Comparison of ENCODE assay signal across 9 mouse cellular contexts in genomic region chr5:137532131-137532807, GRCm38 (mm10). TPM values are rescaled to one million over a fixed set of nuclear protein-coding genes. Genes with fewer than 3 reads are reported as not detected.
DNase-seq lines count a peak whose midpoint lies in the region; ATAC-seq and TF ChIP-seq lines count a peak whose summit lies in the region.
"Had no signal": no experiment of that assay in that cellular context is flagged by ENCODE, and none has a peak within 500 bp of the region (broad histone marks: within the 10 kb centered on the region; RNA-seq: fewer than 3 reads in every experiment).

No protein-coding gene starts in this region.

- no peak for TF ChIP-seq RAD21 in MEL (IDR thresholded peaks at IDR 0.05; ENCODE audit: low read depth, low read length)

- peak overlapping the region; percentile 78 to 99 for H3K4me3 ChIP-seq in MEL (ENCODE audit: control insufficient read depth in 1 of 2, insufficient read depth in 1 of 2, low read depth in 2 of 2, low read length in 2 of 2)
- H3K4me3 ChIP-seq in embryonic facial prominence, embryonic 11.5 days (ENCODE audit: low read depth, low read length) = peak overlapping the region; percentile 84
- H3K4me3 ChIP-seq in hindbrain, embryonic 15.5 days = peak overlapping the region; percentile 76

- TF ChIP-seq POLR2A in MEL (IDR thresholded peaks at IDR 0.05; ENCODE audit: control insufficient read depth in 1 of 2, insufficient read depth in 1 of 2, low read depth in 1 of 2, low read length in 2 of 2, poor library complexity in 1 of 2) = no peak

- no peak for TF ChIP-seq EP300 in MEL (IDR thresholded peaks at IDR 0.05; ENCODE audit: low read depth in 1 of 2, low read length in 2 of 2)

- no peaks in the 10 kb centered on the region for H3K9me3 ChIP-seq in MEL (replicated peaks; ENCODE audit: insufficient read depth, low read length)
- no peaks in the 10 kb centered on the region for H3K9me3 ChIP-seq in embryonic facial prominence, embryonic 11.5 days (replicated peaks; ENCODE audit: control insufficient read depth, low read length)
- H3K9me3 ChIP-seq in hindbrain, embryonic 15.5 days = no peaks in the 10 kb centered on the region

- peak; percentile 51 to 52 for DNase-seq in layer of hippocampus, postnatal 10 days (ENCODE audit: low spot score in 2 of 2)
- DNase-seq in layer of hippocampus, adult 11-12 months (ENCODE audit: low spot score) = no peak
- DNase-seq in MEL (ENCODE audit: low read depth, low spot score) = peak; percentile 63
- no peak for DNase-seq in embryonic facial prominence, embryonic 11.5 days (ENCODE audit: low spot score)
- peak; percentile 39 for DNase-seq in lung, postnatal 10 days
- peak; percentile 53 for DNase-seq in thymus, postnatal 4 days
- DNase-seq in adrenal gland, postnatal 25 days = no peak

- peak overlapping the region; percentile 89 for H3K27ac ChIP-seq in MEL (ENCODE audit: control insufficient read depth, low read depth, low read length)
- peak overlapping the region; percentile 84 for H3K27ac ChIP-seq in embryonic facial prominence, embryonic 11.5 days (replicated peaks; ENCODE audit: low read depth, low read length)
- H3K27ac ChIP-seq in hindbrain, embryonic 15.5 days (replicated peaks) = peak overlapping the region; percentile 97

- peak overlapping the region; percentile 98 for H3K9ac ChIP-seq in MEL (ENCODE audit: control insufficient read depth, low read depth, low read length, poor library complexity, severe bottlenecking)
- H3K9ac ChIP-seq in embryonic facial prominence, embryonic 11.5 days (replicated peaks; ENCODE audit: low read length) = peak overlapping the region; percentile 87
- H3K9ac ChIP-seq in hindbrain, embryonic 15.5 days = peak overlapping the region; percentile 95

- peaks cover under 1 to 6% of the 10 kb centered on the region in 2 experiments for H3K36me3 ChIP-seq in MEL (ENCODE audit: control insufficient read depth in 1 of 2, insufficient read depth in 2 of 2, low read length in 2 of 2)
- peaks cover 15% of the 10 kb centered on the region for H3K36me3 ChIP-seq in embryonic facial prominence, embryonic 11.5 days (replicated peaks; ENCODE audit: control insufficient read depth, insufficient read depth, low read depth, low read length)
- peaks cover 20% of the 10 kb centered on the region for H3K36me3 ChIP-seq in hindbrain, embryonic 15.5 days

- peaks cover 28% of the 10 kb centered on the region for H3K79me2 ChIP-seq in MEL (ENCODE audit: control insufficient read depth, insufficient read depth, low read length, poor library complexity)

- no peaks in the 10 kb centered on the region for H3K27me3 ChIP-seq in MEL (ENCODE audit: control insufficient read depth in 1 of 2, insufficient read depth in 2 of 2, low read length in 2 of 2)
- H3K27me3 ChIP-seq in embryonic facial prominence, embryonic 11.5 days (ENCODE audit: control insufficient read depth, insufficient read depth, low read length) = no peaks in the 10 kb centered on the region
- H3K27me3 ChIP-seq in hindbrain, embryonic 15.5 days = no peaks in the 10 kb centered on the region

- no peak for TF ChIP-seq CTCF in MEL (IDR thresholded peaks at IDR 0.05 in 2 of 3, conservative IDR thresholded peaks at IDR 0.05 in 1 of 3; ENCODE audit: control insufficient read depth in 1 of 3, insufficient read depth in 1 of 3, low read depth in 2 of 3, low read length in 3 of 3, poor library complexity in 1 of 3, severe bottlenecking in 1 of 3)

- H3K4me1 ChIP-seq in MEL (ENCODE audit: control insufficient read depth in 1 of 2, insufficient read depth in 2 of 2, low read length in 2 of 2) = peaks cover 4 to 5% of the 10 kb centered on the region in 2 experiments; a peak in 1 of 4 replicates
- H3K4me1 ChIP-seq in embryonic facial prominence, embryonic 11.5 days (ENCODE audit: control insufficient read depth, insufficient read depth, low read length) = peaks cover 3% of the 10 kb centered on the region; the same call in 1 of the 2 replicates
- H3K4me1 ChIP-seq in hindbrain, embryonic 15.5 days (replicated peaks) = peaks cover 30% of the 10 kb centered on the region

- no peak for ATAC-seq in embryonic facial prominence, embryonic 11.5 days (replicated peaks; ENCODE audit: insufficient number of reproducible peaks, low FRiP score, low TSS enrichment, low read depth)
- 0 out of 2 replicates have a peak, but pooled peaks have one; percentile 4 for ATAC-seq in hindbrain, embryonic 15.5 days (ENCODE audit: low FRiP score, low read depth)

- H3K4me2 ChIP-seq in embryonic facial prominence, embryonic 11.5 days (ENCODE audit: low read depth, low read length) = peak overlapping the region; percentile 89
- H3K4me2 ChIP-seq in hindbrain, embryonic 15.5 days = peak overlapping the region; percentile 82

- under 1% methylated on average over 19 of the region's 19 CpGs for WGBS in embryonic facial prominence, embryonic 11.5 days
- WGBS in hindbrain, embryonic 15.5 days = under 1% methylated on average over 19 of the region's 19 CpGs

TF ChIP-seq in MEL, 35 proteins besides CTCF, POLR2A, EP300 and RAD21:
- peak; percentile 67 for TF ChIP-seq SIN3A (IDR thresholded peaks at IDR 0.05; ENCODE audit: low read length)
- TF ChIP-seq MAZ (IDR thresholded peaks at IDR 0.05; ENCODE audit: low read depth, low read length) = 0 out of 2 replicates have a peak, but pooled peaks have one; percentile 37
- TF ChIP-seq GABPA (IDR thresholded peaks at IDR 0.05; ENCODE audit: low read depth, low read length) = no peak
TF ChIP-seq in MEL: peak in this region for 2.

RNA-seq across cellular contexts. Expression of gene Epo, which starts 0.8 kb away (rescaled TPM):
- not detected for total RNA-seq in layer of hippocampus, postnatal 10 days (2021)
- total RNA-seq in MEL (2012; rRNA removed) = not detected in 2 replicates
- polyA plus RNA-seq in MEL (2012; ENCODE audit: insufficient read depth in 1 of 2, insufficient read length in 2 of 2, low read depth in 1 of 2, low replicate concordance in 2 of 2, missing spikeins in 1 of 2) = not detected
- 0.63 and 0.95 TPM in 2 replicates for polyA plus RNA-seq in embryonic facial prominence, embryonic 11.5 days (2014; fragmentation: Nextera tagmentation; extraction: Ambion mirVana)
- not detected in 2 replicates for polyA plus RNA-seq in hindbrain, embryonic 15.5 days (2015; fragmentation: Nextera tagmentation; extraction: Ambion mirVana)
- total RNA-seq in adrenal gland, postnatal 25 days (2021) = not detected in 2 replicates
- total RNA-seq: neutrophil, adult 5-6 weeks had no signal

RNA-seq across cellular contexts. Expression of gene Gnb2, which starts 1.0 kb away (rescaled TPM):
- total RNA-seq in layer of hippocampus, postnatal 10 days (2021) = 100 to 1,000 TPM; 874 to 885 TPM
- total RNA-seq in MEL (2012; rRNA removed) = 531 and 548 TPM in 2 replicates
- polyA plus RNA-seq in MEL (2012; ENCODE audit: insufficient read depth in 1 of 2, insufficient read length in 2 of 2, low read depth in 1 of 2, low replicate concordance in 2 of 2, missing spikeins in 1 of 2) = 100 to 1,000 TPM in 1 of 2 experiments, not detected in 1; 550 TPM
- 352 and 367 TPM in 2 replicates for polyA plus RNA-seq in embryonic facial prominence, embryonic 11.5 days (2014; fragmentation: Nextera tagmentation; extraction: Ambion mirVana)
- polyA plus RNA-seq in hindbrain, embryonic 15.5 days (2015; fragmentation: Nextera tagmentation; extraction: Ambion mirVana) = 516 and 544 TPM in 2 replicates
- total RNA-seq in adrenal gland, postnatal 25 days (2021) = 580 and 681 TPM in 2 replicates

RNA-seq across cellular contexts. Expression of gene Gigyf1, which starts 13.9 kb away (rescaled TPM):
- 10 to 100 TPM; 40.2 to 50.4 TPM for total RNA-seq in layer of hippocampus, postnatal 10 days (2021)
- 5.1 and 6.8 TPM in 2 replicates for total RNA-seq in MEL (2012; rRNA removed)
- 10 to 100 TPM in 1 of 2 experiments, not detected in 1; 24.6 TPM for polyA plus RNA-seq in MEL (2012; ENCODE audit: insufficient read depth in 1 of 2, insufficient read length in 2 of 2, low read depth in 1 of 2, low replicate concordance in 2 of 2, missing spikeins in 1 of 2)
- polyA plus RNA-seq in embryonic facial prominence, embryonic 11.5 days (2014; fragmentation: Nextera tagmentation; extraction: Ambion mirVana) = 8.5 and 8.7 TPM in 2 replicates
- 16.4 and 18.4 TPM in 2 replicates for polyA plus RNA-seq in hindbrain, embryonic 15.5 days (2015; fragmentation: Nextera tagmentation; extraction: Ambion mirVana)
- total RNA-seq in adrenal gland, postnatal 25 days (2021) = 34.7 and 52.3 TPM in 2 replicates

RNA-seq across cellular contexts. Expression of gene Actl6b, which starts 21.0 kb away (rescaled TPM):
- 100 to 1,000 TPM; 124 to 134 TPM for total RNA-seq in layer of hippocampus, postnatal 10 days (2021)
- total RNA-seq in MEL (2012; rRNA removed) = 0.15 TPM in 1 of 2 replicates, not detected in the other
- polyA plus RNA-seq in MEL (2012; ENCODE audit: insufficient read depth in 1 of 2, insufficient read length in 2 of 2, low read depth in 1 of 2, low replicate concordance in 2 of 2, missing spikeins in 1 of 2) = not detected
- polyA plus RNA-seq in embryonic facial prominence, embryonic 11.5 days (2014; fragmentation: Nextera tagmentation; extraction: Ambion mirVana) = 6.5 and 9.3 TPM in 2 replicates
- 251 and 285 TPM in 2 replicates for polyA plus RNA-seq in hindbrain, embryonic 15.5 days (2015; fragmentation: Nextera tagmentation; extraction: Ambion mirVana)
- total RNA-seq in adrenal gland, postnatal 25 days (2021) = 2.7 and 6.4 TPM in 2 replicates
- total RNA-seq: neutrophil, adult 5-6 weeks had no signal

RNA-seq across cellular contexts. Expression of gene Pop7, which starts 30.0 kb away (rescaled TPM):
- total RNA-seq in layer of hippocampus, postnatal 10 days (2021) = 10 to 100 TPM; 30.7 to 36.5 TPM
- 73.8 and 79.8 TPM in 2 replicates for total RNA-seq in MEL (2012; rRNA removed)
- polyA plus RNA-seq in MEL (2012; ENCODE audit: insufficient read depth in 1 of 2, insufficient read length in 2 of 2, low read depth in 1 of 2, low replicate concordance in 2 of 2, missing spikeins in 1 of 2) = 10 to 100 TPM in 1 of 2 experiments, not detected in 1; 61.1 TPM
- 54.0 and 55.9 TPM in 2 replicates for polyA plus RNA-seq in embryonic facial prominence, embryonic 11.5 days (2014; fragmentation: Nextera tagmentation; extraction: Ambion mirVana)
- polyA plus RNA-seq in hindbrain, embryonic 15.5 days (2015; fragmentation: Nextera tagmentation; extraction: Ambion mirVana) = 81.0 and 81.8 TPM in 2 replicates
- 29.9 and 31.7 TPM in 2 replicates for total RNA-seq in adrenal gland, postnatal 25 days (2021)

Comparison
In these comparisons a context has a peak if more than half of its experiments do, and no peak if none do; other contexts are left out.
1. DNase-seq: peak in layer of hippocampus, postnatal 10 days (2 of 2), MEL (single experiment), lung, postnatal 10 days (single experiment) and thymus, postnatal 4 days (single experiment); none in layer of hippocampus, adult 11-12 months (single experiment), embryonic facial prominence, embryonic 11.5 days (single experiment) and adrenal gland, postnatal 25 days (single experiment).
2. Peak in every context shown above with its lines, with median percentiles within 50 percentile points of each other: H3K27ac ChIP-seq, H3K4me3 ChIP-seq and H3K9ac ChIP-seq.